Mouse (Mus musculus) heart, postnatal 0 days (tissue): ENCODE data around the gene Casz1. TPM values are rescaled to one million over a fixed set of nuclear protein-coding genes. Genes with fewer than 3 reads are reported as not detected.

Experiments
- ATAC-seq: fragments of 200-750 bp; cut with Nextera tagmentation; 2 replicates; pipeline ENCODE4 v1.8.0; 2017; ENCODE audit warnings: low read depth, moderate number of reproducible peaks, moderate library complexity; ENCODE audit not compliant: insufficient read depth
- DNase-seq: peaks from one replicate; pipeline ENCODE4 v3.0.0-alpha.2; 2016; ENCODE audit warnings: low spot score
- H3K27ac ChIP-seq: fragments of 300-500 bp; sonication (generic); 2 replicates; pipeline ENCODE4 v1.5.1; 2014; ENCODE audit warnings: low read depth, mild to moderate bottlenecking
- H3K27me3 ChIP-seq: fragments of 300-500 bp; sonication (generic); 2 replicates; pipeline ENCODE4 v1.6.1; 2014; ENCODE audit warnings: low read length, mixed read lengths; ENCODE audit not compliant: control insufficient read depth, insufficient read depth
- H3K36me3 ChIP-seq: fragments of 300-500 bp; sonication (generic); replicated peaks from 2 replicates; pipeline ENCODE4 v1.6.1; 2014; ENCODE audit warnings: low read length, mixed read lengths; ENCODE audit not compliant: control insufficient read depth, insufficient read depth
- H3K4me1 ChIP-seq: fragments of 300-500 bp; sonication (generic); 2 replicates; pipeline ENCODE4 v1.6.1; 2014; ENCODE audit warnings: antibody characterized with exemption; ENCODE audit not compliant: control insufficient read depth, insufficient read depth
- H3K4me2 ChIP-seq: fragments of 300-500 bp; sonication (generic); 2 replicates; pipeline ENCODE4 v1.6.1; 2014; ENCODE audit warnings: low read depth, mild to moderate bottlenecking, low read length, moderate library complexity
- H3K4me3 ChIP-seq: fragments of 300-500 bp; sonication (generic); 2 replicates; pipeline ENCODE4 v1.5.1; 2014; ENCODE audit warnings: low read depth, low read length
- H3K9ac ChIP-seq: fragments of 300-500 bp; sonication (generic); replicated peaks from 2 replicates; pipeline ENCODE4 v1.6.1; 2014; ENCODE audit warnings: low read depth, low read length, mixed read lengths
- H3K9me3 ChIP-seq: fragments of 300-500 bp; sonication (generic); replicated peaks from 2 replicates; pipeline ENCODE4 v1.6.1; 2016; ENCODE audit warnings: low read length; ENCODE audit not compliant: control insufficient read depth
- CTCF ChIP-seq: IDR thresholded peaks from 2 replicates; pipeline ENCODE4 v1.5.1; 2016; ENCODE audit warnings: antibody characterized with exemption, control low read depth, low read depth
- EP300 ChIP-seq: IDR thresholded peaks from 2 replicates; pipeline ENCODE4 v1.6.1; 2016; ENCODE audit warnings: antibody characterized with exemption, low read depth
- WGBS: fragments of 180-500 bp; shearing (Covaris S2); extraction: QIAGEN DNeasy Blood & Tissue Kit; methylation state at CpG from one replicate; pipeline ENCODE4 v1.1.7; 2014; 5-methylcytosine and 5-hydroxymethylcytosine counted together
- polyA plus RNA-seq: library from polyadenylated mRNA; unstranded; fragments of >200 nt; fragmentation: Nextera tagmentation; extraction: Ambion mirVana; gene quantifications from 2 replicates; pipeline ENCODE4 v1.2.1, GENCODE M21; 2015
- total RNA-seq: library from RNA; depleted of rRNA; stranded (reverse); fragments of >200 nt; gene quantifications from 2 replicates; pipeline ENCODE4 v1.2.3, GENCODE M21; 2014; ENCODE audit warnings: low replicate concordance

Gene Casz1
- total and polyA plus RNA-seq, 2 experiments from 2014 or later = 16.4 to 42.6 TPM

- no peak overlapping the region for H3K4me2 ChIP-seq
- H3K36me3 ChIP-seq = peaks cover 10% of the 10 kb centered on the region; the same call in 1 of the 2 replicates
- TF ChIP-seq CTCF (no peak), EP300 (no peak)
- H3K9me3 ChIP-seq = no peaks in the 10 kb centered on the region
- no peak for ATAC-seq
- no peaks in the 10 kb centered on the region for H3K27me3 ChIP-seq
- WGBS = 83% methylated on average over 19 of the region's 19 CpGs
- no peak for DNase-seq
- H3K4me1 ChIP-seq = 0 out of 2 replicates have a peak, but pooled peaks cover 14% of the 10 kb centered on the region
- H3K27ac ChIP-seq = no peak overlapping the region
- H3K4me3 ChIP-seq = no peak overlapping the region
- H3K9ac ChIP-seq = no peak overlapping the region
Observed at GRCm38 (mm10) chr4:148984701-148985540, 180.7 kb downstream of the Casz1 start.

- TF ChIP-seq CTCF (no peak), EP300 (no peak)
- ATAC-seq (no peak), DNase-seq (no peak)
- Histone ChIP-seq H3K4me2 (no peak overlapping the region), H3K9ac (no peak overlapping the region), H3K9me3 (no peaks in the 10 kb centered on the region), H3K4me3 (no peak overlapping the region), H3K36me3 (peaks cover 10% of the 10 kb centered on the region; the same call in 1 of the 2 replicates), H3K27ac (no peak overlapping the region), H3K4me1 (0 out of 2 replicates have a peak, but pooled peaks cover 13% of the 10 kb centered on the region), H3K27me3 (no peaks in the 10 kb centered on the region)
- WGBS = 58% methylated on average over 24 of the region's 24 CpGs
Observed at GRCm38 (mm10) chr4:148985541-148986476, 181.6 kb downstream of the Casz1 start.

GRCm38 (mm10) chr4:148990038-148990437, 185.8 kb downstream of the Casz1 start:
- no peak for TF ChIP-seq CTCF
- no peak for TF ChIP-seq EP300
- Histone ChIP-seq H3K4me2 (no peak overlapping the region), H3K27ac (no peak overlapping the region), H3K9me3 (no peaks in the 10 kb centered on the region), H3K27me3 (no peaks in the 10 kb centered on the region), H3K36me3 (no peaks in the 10 kb centered on the region), H3K9ac (no peak overlapping the region), H3K4me3 (no peak overlapping the region), H3K4me1 (0 out of 2 replicates have a peak, but pooled peaks cover 7% of the 10 kb centered on the region)
- 59% methylated on average over 2 of the region's 2 CpGs for WGBS
- DNase-seq (no peak), ATAC-seq (no peak)

- ATAC-seq = no peak
- WGBS = 69% methylated on average over 5 of the region's 5 CpGs
- Histone ChIP-seq H3K9ac (no peak overlapping the region), H3K27ac (no peak overlapping the region), H3K4me3 (no peak overlapping the region), H3K4me2 (no peak overlapping the region), H3K4me1 (no peaks in the 10 kb centered on the region), H3K27me3 (no peaks in the 10 kb centered on the region), H3K9me3 (no peaks in the 10 kb centered on the region), H3K36me3 (no peaks in the 10 kb centered on the region)
- TF ChIP-seq EP300 = no peak
- TF ChIP-seq CTCF = no peak
- DNase-seq = no peak
Observed at GRCm38 (mm10) chr4:148993948-148994347, 189.7 kb downstream of the Casz1 start.

- TF ChIP-seq CTCF = no peak
- no peak for TF ChIP-seq EP300
- no peaks in the 10 kb centered on the region for H3K9me3 ChIP-seq
- H3K4me1 ChIP-seq = no peaks in the 10 kb centered on the region
- no peaks in the 10 kb centered on the region for H3K36me3 ChIP-seq
- H3K9ac ChIP-seq = no peak overlapping the region
- ATAC-seq = no peak
- 92% methylated on average over 6 of the region's 6 CpGs for WGBS
- no peak overlapping the region for H3K4me2 ChIP-seq
- H3K27me3 ChIP-seq = no peaks in the 10 kb centered on the region
- no peak for DNase-seq
- H3K4me3 ChIP-seq = no peak overlapping the region
- H3K27ac ChIP-seq = no peak overlapping the region
Observed at GRCm38 (mm10) chr4:149000746-149001145, 196.5 kb downstream of the Casz1 start.
